ENCODE assay signal across 22 mouse cellular contexts in the genomic region with DNA sequence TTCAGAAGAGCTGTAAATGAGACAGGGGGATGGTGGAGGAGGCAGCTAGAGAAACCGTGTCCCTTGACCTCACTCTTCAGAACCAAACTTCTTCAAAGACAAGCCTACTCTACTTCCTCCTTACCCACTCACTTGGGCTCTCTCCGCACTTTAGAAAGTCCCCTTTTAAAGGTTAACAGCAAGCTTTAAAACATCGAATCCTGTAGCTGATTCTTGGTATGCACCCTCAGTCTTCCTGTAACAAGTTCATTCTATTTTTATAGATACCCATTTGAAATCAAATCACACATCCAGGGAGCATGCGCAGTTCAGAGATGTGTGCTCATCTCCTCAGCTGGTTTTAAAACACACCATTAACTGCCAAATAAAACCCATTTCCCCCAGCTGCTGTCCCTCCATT. TPM values are rescaled to one million over a fixed set of nuclear protein-coding genes. Genes with fewer than 3 reads are reported as not detected.
DNase-seq lines count a peak whose midpoint lies in the region; ATAC-seq and TF ChIP-seq lines count a peak whose summit lies in the region.
"Had no signal": no experiment of that assay in that cellular context is flagged by ENCODE, and none has a peak within 500 bp of the region (broad histone marks: within the 10 kb centered on the region; RNA-seq: fewer than 3 reads in every experiment).

No protein-coding gene starts in this region.

- no peaks in the 10 kb centered on the region for H3K9me3 ChIP-seq in lung, postnatal 0 days (ENCODE audit: low read length)
- H3K9me3 ChIP-seq in neural tube, embryonic 15.5 days (replicated peaks) = no peaks in the 10 kb centered on the region
- H3K9me3 ChIP-seq: embryonic facial prominence, embryonic 10.5 days; embryonic facial prominence, embryonic 12.5 days; forebrain, embryonic 13.5 days; forebrain, embryonic 15.5 days had no signal

- WGBS in lung, postnatal 0 days = 59% methylated on average over 4 of the region's 4 CpGs
- 71% methylated on average over 4 of the region's 4 CpGs for WGBS in neural tube, embryonic 15.5 days

- H3K4me1 ChIP-seq in lung, postnatal 0 days (ENCODE audit: insufficient read depth, low read depth, low read length) = no peaks in the 10 kb centered on the region
- H3K4me1 ChIP-seq in neural tube, embryonic 15.5 days = no peaks in the 10 kb centered on the region; the same call in 1 of the 2 replicates
- H3K4me1 ChIP-seq: embryonic facial prominence, embryonic 10.5 days; embryonic facial prominence, embryonic 12.5 days; forebrain, embryonic 13.5 days; forebrain, embryonic 15.5 days had no signal

- DNase-seq in lung, postnatal 0 days (ENCODE audit: low spot score) = peak; percentile 37
- DNase-seq in lung, adult 18-20 months = no peak
- DNase-seq in CD4-positive, CD25-positive, alpha-beta regulatory T cell, adult 2 months (ENCODE audit: low read depth, low spot score) = peak; percentile 71
- DNase-seq in induced T-regulatory cell, adult 2 months (ENCODE audit: low read depth) = peak; percentile 47
- DNase-seq in thymus, adult 18-20 months = no peak
- no peak for DNase-seq in layer of hippocampus, adult 2 months (ENCODE audit: low spot score in 2 of 2)
- DNase-seq: adrenal gland, adult 8-10 months; adrenal gland, postnatal 14 days; adrenal gland, postnatal 36 days; cerebellum, adult 11-12 months; cerebellum, adult 2 months; cerebellum, adult 9-10 months; cerebellum, postnatal 10 days; cerebellum, postnatal 25 days; forebrain, postnatal 0 days had no signal

- H3K4me2 ChIP-seq in lung, postnatal 0 days (replicated peaks; ENCODE audit: low read depth, low read length) = no peak overlapping the region
- H3K4me2 ChIP-seq in neural tube, embryonic 15.5 days = no peak overlapping the region
- H3K4me2 ChIP-seq: embryonic facial prominence, embryonic 12.5 days; forebrain, embryonic 13.5 days; forebrain, embryonic 15.5 days had no signal

- no peak for TF ChIP-seq EP300 in lung, postnatal 0 days (IDR thresholded peaks at IDR 0.05)

- H3K36me3 ChIP-seq in lung, postnatal 0 days (ENCODE audit: insufficient read depth, low read length) = no peaks in the 10 kb centered on the region
- no peaks in the 10 kb centered on the region for H3K36me3 ChIP-seq in neural tube, embryonic 15.5 days
- H3K36me3 ChIP-seq: embryonic facial prominence, embryonic 10.5 days; embryonic facial prominence, embryonic 12.5 days; forebrain, embryonic 15.5 days had no signal

- no peak overlapping the region for H3K9ac ChIP-seq in lung, postnatal 0 days (replicated peaks; ENCODE audit: low read depth)
- H3K9ac ChIP-seq in neural tube, embryonic 15.5 days (replicated peaks) = no peak overlapping the region
- H3K9ac ChIP-seq: embryonic facial prominence, embryonic 12.5 days; forebrain, embryonic 13.5 days; forebrain, embryonic 15.5 days; forebrain, postnatal 0 days had no signal

- H3K27ac ChIP-seq in lung, postnatal 0 days (ENCODE audit: low read length) = no peak overlapping the region
- H3K27ac ChIP-seq in neural tube, embryonic 15.5 days (replicated peaks) = no peak overlapping the region
- H3K27ac ChIP-seq in layer of hippocampus, adult 2 months = no peak overlapping the region
- H3K27ac ChIP-seq: embryonic facial prominence, embryonic 10.5 days; embryonic facial prominence, embryonic 12.5 days; forebrain, embryonic 13.5 days; forebrain, embryonic 15.5 days had no signal

- no peaks in the 10 kb centered on the region for H3K27me3 ChIP-seq in lung, postnatal 0 days (replicated peaks; ENCODE audit: insufficient read depth, low read length)
- H3K27me3 ChIP-seq in neural tube, embryonic 15.5 days (replicated peaks) = no peaks in the 10 kb centered on the region
- H3K27me3 ChIP-seq: embryonic facial prominence, embryonic 12.5 days; forebrain, embryonic 13.5 days; forebrain, embryonic 15.5 days had no signal

- no peak for ATAC-seq in lung, postnatal 0 days
- ATAC-seq in CD4-positive, CD25-positive, alpha-beta regulatory T cell, adult 4 months = peak; percentile 84
- ATAC-seq in neural tube, embryonic 15.5 days (ENCODE audit: low FRiP score) = no peak
- ATAC-seq: forebrain, embryonic 13.5 days; forebrain, embryonic 15.5 days; forebrain, postnatal 0 days had no signal

- no peak overlapping the region for H3K4me3 ChIP-seq in lung, postnatal 0 days (ENCODE audit: low read depth, low read length)
- no peak overlapping the region for H3K4me3 ChIP-seq in neural tube, embryonic 15.5 days (replicated peaks)
- H3K4me3 ChIP-seq in layer of hippocampus, adult 2 months = no peak overlapping the region
- H3K4me3 ChIP-seq: embryonic facial prominence, embryonic 10.5 days; embryonic facial prominence, embryonic 12.5 days; forebrain, embryonic 13.5 days; forebrain, embryonic 15.5 days had no signal

- TF ChIP-seq CTCF in lung, postnatal 0 days (IDR thresholded peaks at IDR 0.05) = no peak
- TF ChIP-seq CTCF in layer of hippocampus, adult 2 months (conservative IDR thresholded peaks at IDR 0.05) = no peak

RNA-seq across cellular contexts. Expression of gene Aldh1a2, which starts 13.3 kb away (rescaled TPM):
- 27.8 and 31.8 TPM in 2 replicates for polyA plus RNA-seq in lung, postnatal 0 days (2015; fragmentation: Nextera tagmentation; extraction: Ambion mirVana)
- not detected for polyA plus RNA-seq in CD4-positive, CD25-positive, alpha-beta regulatory T cell, adult 4 months (2017; shearing (Covaris generic))
- polyA plus RNA-seq in neural tube, embryonic 15.5 days (2015; fragmentation: Nextera tagmentation; extraction: Ambion mirVana) = 49.5 and 61.3 TPM in 2 replicates
- 1 to 10 TPM; 4.7 to 6.5 TPM for total RNA-seq in layer of hippocampus, adult 2 months (2021)
- total RNA-seq: MEL had no signal

RNA-seq across cellular contexts. Expression of gene Aqp9, which starts 33.8 kb away (rescaled TPM):
- polyA plus RNA-seq in lung, postnatal 0 days (2015; fragmentation: Nextera tagmentation; extraction: Ambion mirVana) = 0.37 and 0.78 TPM in 2 replicates
- under 1 TPM in 1 of 2 experiments, not detected in 1; 0.31 TPM for polyA plus RNA-seq in CD4-positive, CD25-positive, alpha-beta regulatory T cell, adult 4 months (2017; shearing (Covaris generic))
- polyA plus RNA-seq in neural tube, embryonic 15.5 days (2015; fragmentation: Nextera tagmentation; extraction: Ambion mirVana) = 0.97 and 1.1 TPM in 2 replicates
- 1 to 10 TPM; 1.5 to 3.5 TPM for total RNA-seq in layer of hippocampus, adult 2 months (2021)
- polyA plus RNA-seq: embryonic facial prominence, embryonic 10.5 days; embryonic facial prominence, embryonic 12.5 days had no signal

Comparison
In these comparisons a context has a peak if more than half of its experiments do, and no peak if none do; other contexts are left out.
1. DNase-seq: peak in lung, postnatal 0 days (single experiment), CD4-positive, CD25-positive, alpha-beta regulatory T cell, adult 2 months (single experiment) and induced T-regulatory cell, adult 2 months (single experiment); none in lung, adult 18-20 months (0 of 2), thymus, adult 18-20 months (0 of 2) and layer of hippocampus, adult 2 months (0 of 2).
2. RNA of gene Aldh1a2, which starts 13.3 kb away (polyA plus RNA-seq): 49.5 to 61.3 TPM in neural tube, embryonic 15.5 days and 27.8 to 31.8 TPM in lung, postnatal 0 days; not detected in CD4-positive, CD25-positive, alpha-beta regulatory T cell, adult 4 months; every median in the first group is over 10 times any median in the second.